Mouse (Mus musculus) ES-Bruce4 (cell line): ENCODE data around the gene Olfr477.
"Not testable (repeated sequence)": the region's sequence is repeated elsewhere in the genome, so short reads cannot be mapped to it uniquely, and the experiment has no call there.

ENCODE experiments used
- CTCF ChIP-seq: IDR thresholded peaks from one replicate; pipeline ENCODE4 v1.8.1; 2011; ENCODE audit warnings: low read depth, low read length
- POLR2A ChIP-seq: IDR thresholded peaks from one replicate; pipeline ENCODE4 v1.8.1; 2011; ENCODE audit warnings: low read length; ENCODE audit not compliant: insufficient read depth

- not testable (repeated sequence) for TF ChIP-seq CTCF, POLR2A
Observed at GRCm38 (mm10) chr7:107952539-107952938, 34.0 kb upstream of the Olfr477 start.
